Mouse (Mus musculus): ENCODE data around the gene Nudt21. TPM values are rescaled to one million over a fixed set of nuclear protein-coding genes. Genes with fewer than 3 reads are reported as not detected.

Gene Nudt21
- polyA plus RNA-seq, 1 experiment from 2014 or later: 91.3 TPM

- Histone ChIP-seq H3K9me3 (replicated peaks; ENCODE audit: control insufficient read depth, low read length) (no peaks in the 10 kb centered on the region), H3K9ac (ENCODE audit: low read depth, low read length) (no peak overlapping the region), H3K27me3 (ENCODE audit: control insufficient read depth, insufficient read depth, low read length) (no peaks in the 10 kb centered on the region), H3K36me3 (ENCODE audit: control insufficient read depth, insufficient read depth, low read length) (no peaks in the 10 kb centered on the region), H3K4me2 (peak overlapping the region; percentile 83), H3K27ac (ENCODE audit: low read depth, low read length) (no peak overlapping the region), H3K4me1 (ENCODE audit: control insufficient read depth, insufficient read depth, low read length) (peaks cover 19% of the 10 kb centered on the region), H3K4me3 (ENCODE audit: low read depth, low read length) (0 out of 2 replicates have a peak overlapping the region, but pooled peaks have one; percentile 12)
- WGBS (ENCODE audit: insufficient replicate concordance): 58% methylated on average over 2 of the region's 2 CpGs
- no peak for ATAC-seq (replicated peaks; ENCODE audit: insufficient number of reproducible peaks, low FRiP score, low TSS enrichment)
Observed at GRCm38 (mm10) chr8:94010101-94010705, 26.6 kb downstream of the Nudt21 start.

GRCm38 (mm10) chr8:94009243-94009845, 27.5 kb downstream of the Nudt21 start:
- H3K36me3 ChIP-seq (ENCODE audit: control insufficient read depth, insufficient read depth, low read length): no peaks in the 10 kb centered on the region
- H3K4me2 ChIP-seq: no peak overlapping the region; the same call in 1 of the 2 replicates
- WGBS (ENCODE audit: insufficient replicate concordance): 49% methylated on average over 15 of the region's 15 CpGs
- H3K4me1 ChIP-seq (ENCODE audit: control insufficient read depth, insufficient read depth, low read length): peaks cover 19% of the 10 kb centered on the region
- no peaks in the 10 kb centered on the region for H3K9me3 ChIP-seq (replicated peaks; ENCODE audit: control insufficient read depth, low read length)
- no peak overlapping the region for H3K9ac ChIP-seq (ENCODE audit: low read depth, low read length)
- H3K27ac ChIP-seq (ENCODE audit: low read depth, low read length): no peak overlapping the region
- H3K27me3 ChIP-seq (ENCODE audit: control insufficient read depth, insufficient read depth, low read length): no peaks in the 10 kb centered on the region
- ATAC-seq (replicated peaks; ENCODE audit: insufficient number of reproducible peaks, low FRiP score, low TSS enrichment): no peak
- no peak overlapping the region for H3K4me3 ChIP-seq (ENCODE audit: low read depth, low read length)

GRCm38 (mm10) chr8:94004139-94004538, 32.7 kb downstream of the Nudt21 start:
- WGBS (ENCODE audit: insufficient replicate concordance): 88% methylated on average over 9 of the region's 9 CpGs
- no peaks in the 10 kb centered on the region for H3K27me3 ChIP-seq (ENCODE audit: control insufficient read depth, insufficient read depth, low read length)
- ATAC-seq (replicated peaks; ENCODE audit: insufficient number of reproducible peaks, low FRiP score, low TSS enrichment): no peak
- H3K36me3 ChIP-seq (ENCODE audit: control insufficient read depth, insufficient read depth, low read length): peaks cover 13% of the 10 kb centered on the region; the same call in 1 of the 2 replicates
- H3K27ac ChIP-seq (ENCODE audit: low read depth, low read length): no peak overlapping the region
- H3K4me2 ChIP-seq: no peak overlapping the region
- no peak overlapping the region for H3K9ac ChIP-seq (ENCODE audit: low read depth, low read length)
- H3K4me1 ChIP-seq (ENCODE audit: control insufficient read depth, insufficient read depth, low read length): peaks cover 5% of the 10 kb centered on the region
- H3K4me3 ChIP-seq (ENCODE audit: low read depth, low read length): no peak overlapping the region
- H3K9me3 ChIP-seq (replicated peaks; ENCODE audit: control insufficient read depth, low read length): no peaks in the 10 kb centered on the region

DNA sequence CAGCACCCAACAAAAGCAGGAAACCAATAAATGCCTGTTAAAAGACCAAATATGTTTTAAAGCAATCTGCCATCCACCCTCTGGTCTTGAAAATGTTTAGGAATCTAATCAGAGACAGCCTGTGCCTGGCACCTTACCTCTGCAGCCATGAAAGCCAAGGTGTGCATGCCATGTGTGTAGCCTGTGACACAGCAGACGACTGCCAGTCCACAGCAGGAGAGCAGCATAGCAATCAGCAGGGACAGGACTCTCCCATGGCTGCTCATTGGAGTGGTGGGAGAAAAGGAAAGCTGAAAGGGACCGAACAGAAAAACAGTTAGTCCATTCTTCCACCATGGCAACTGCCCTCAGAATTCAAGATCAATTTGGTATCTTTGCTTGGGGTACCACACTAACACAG, 37.9 kb downstream of the Nudt21 start:
- Histone ChIP-seq H3K4me1 (ENCODE audit: control insufficient read depth, insufficient read depth, low read length) (no peaks in the 10 kb centered on the region), H3K4me2 (no peak overlapping the region), H3K36me3 (ENCODE audit: control insufficient read depth, insufficient read depth, low read length) (peaks cover 21% of the 10 kb centered on the region; the same call in 1 of the 2 replicates), H3K27ac (ENCODE audit: low read depth, low read length) (no peak overlapping the region), H3K9ac (ENCODE audit: low read depth, low read length) (no peak overlapping the region), H3K27me3 (ENCODE audit: control insufficient read depth, insufficient read depth, low read length) (no peaks in the 10 kb centered on the region), H3K4me3 (ENCODE audit: low read depth, low read length) (no peak overlapping the region), H3K9me3 (replicated peaks; ENCODE audit: control insufficient read depth, low read length) (no peaks in the 10 kb centered on the region)
- WGBS (ENCODE audit: insufficient replicate concordance): 89% methylated on average over 2 of the region's 2 CpGs
- no peak for ATAC-seq (replicated peaks; ENCODE audit: insufficient number of reproducible peaks, low FRiP score, low TSS enrichment)

DNA sequence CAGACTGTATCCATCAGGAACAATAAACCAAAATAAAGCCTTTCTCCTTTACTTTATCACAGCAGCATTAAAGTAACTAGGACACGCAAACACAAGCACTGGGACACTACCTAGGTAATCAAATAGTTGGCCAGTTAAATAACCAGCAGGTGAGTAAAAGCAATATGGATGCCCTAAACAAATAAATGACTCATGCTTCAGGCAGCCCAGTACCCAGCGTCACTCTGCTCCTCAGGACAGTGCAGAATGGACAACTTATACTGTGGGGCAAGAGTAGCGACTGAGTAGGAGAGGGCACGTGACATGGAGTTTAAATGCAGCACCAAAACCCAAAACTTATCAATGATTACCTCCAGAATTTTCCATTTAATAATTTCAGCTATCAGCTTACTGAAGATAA, 47.1 kb downstream of the Nudt21 start:
- Histone ChIP-seq H3K27ac (ENCODE audit: low read depth, low read length) (no peak overlapping the region), H3K9ac (ENCODE audit: low read depth, low read length) (no peak overlapping the region), H3K4me3 (ENCODE audit: low read depth, low read length) (no peak overlapping the region), H3K9me3 (replicated peaks; ENCODE audit: control insufficient read depth, low read length) (no peaks in the 10 kb centered on the region; the same call in 1 of the 2 replicates), H3K4me1 (ENCODE audit: control insufficient read depth, insufficient read depth, low read length) (no peaks in the 10 kb centered on the region), H3K4me2 (no peak overlapping the region), H3K36me3 (ENCODE audit: control insufficient read depth, insufficient read depth, low read length) (peaks cover 9% of the 10 kb centered on the region; the same call in 1 of the 2 replicates), H3K27me3 (ENCODE audit: control insufficient read depth, insufficient read depth, low read length) (no peaks in the 10 kb centered on the region)
- ATAC-seq (replicated peaks; ENCODE audit: insufficient number of reproducible peaks, low FRiP score, low TSS enrichment): no peak
- WGBS (ENCODE audit: insufficient replicate concordance): 96% methylated on average over 4 of the region's 4 CpGs

GRCm38 (mm10) chr8:93984731-93985130, 52.1 kb downstream of the Nudt21 start:
- no peak overlapping the region for H3K4me2 ChIP-seq
- WGBS (ENCODE audit: insufficient replicate concordance): 88% methylated on average over 3 of the region's 3 CpGs
- H3K4me1 ChIP-seq (ENCODE audit: control insufficient read depth, insufficient read depth, low read length): no peaks in the 10 kb centered on the region
- no peaks in the 10 kb centered on the region for H3K9me3 ChIP-seq (replicated peaks; ENCODE audit: control insufficient read depth, low read length)
- H3K27ac ChIP-seq (ENCODE audit: low read depth, low read length): no peak overlapping the region
- no peak for ATAC-seq (replicated peaks; ENCODE audit: insufficient number of reproducible peaks, low FRiP score, low TSS enrichment)
- no peaks in the 10 kb centered on the region for H3K27me3 ChIP-seq (ENCODE audit: control insufficient read depth, insufficient read depth, low read length)
- no peak overlapping the region for H3K4me3 ChIP-seq (ENCODE audit: low read depth, low read length)
- no peak overlapping the region for H3K9ac ChIP-seq (ENCODE audit: low read depth, low read length)
- peaks cover 25% of the 10 kb centered on the region for H3K36me3 ChIP-seq (ENCODE audit: control insufficient read depth, insufficient read depth, low read length)

DNA sequence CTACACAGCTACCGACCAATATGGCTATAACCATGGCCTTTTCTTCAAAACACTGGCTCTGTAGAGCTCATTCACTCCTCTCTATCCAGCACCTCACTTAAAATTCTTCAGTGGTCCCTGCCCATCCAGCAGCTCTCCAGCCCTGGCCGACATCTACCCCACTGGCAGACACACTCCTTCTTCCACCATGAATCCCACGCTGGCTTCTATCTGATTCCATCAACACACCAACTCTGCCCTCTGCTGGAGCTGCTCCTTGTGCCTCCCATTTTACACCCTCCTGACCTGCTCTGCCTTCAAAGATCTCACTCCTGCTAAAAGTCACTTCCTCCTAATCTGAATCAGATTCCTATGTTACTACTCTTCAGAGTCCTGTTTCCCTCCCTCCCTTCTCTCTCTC, 53.0 kb downstream of the Nudt21 start:
- Histone ChIP-seq H3K9me3 (replicated peaks; ENCODE audit: control insufficient read depth, low read length) (no peaks in the 10 kb centered on the region), H3K4me3 (ENCODE audit: low read depth, low read length) (no peak overlapping the region), H3K9ac (ENCODE audit: low read depth, low read length) (no peak overlapping the region), H3K27ac (ENCODE audit: low read depth, low read length) (no peak overlapping the region), H3K4me2 (no peak overlapping the region), H3K4me1 (ENCODE audit: control insufficient read depth, insufficient read depth, low read length) (no peaks in the 10 kb centered on the region), H3K27me3 (ENCODE audit: control insufficient read depth, insufficient read depth, low read length) (no peaks in the 10 kb centered on the region), H3K36me3 (ENCODE audit: control insufficient read depth, insufficient read depth, low read length) (peaks cover 25% of the 10 kb centered on the region)
- ATAC-seq (replicated peaks; ENCODE audit: insufficient number of reproducible peaks, low FRiP score, low TSS enrichment): no peak
- 77% methylated on average over 3 of the region's 3 CpGs for WGBS (ENCODE audit: insufficient replicate concordance)

DNA sequence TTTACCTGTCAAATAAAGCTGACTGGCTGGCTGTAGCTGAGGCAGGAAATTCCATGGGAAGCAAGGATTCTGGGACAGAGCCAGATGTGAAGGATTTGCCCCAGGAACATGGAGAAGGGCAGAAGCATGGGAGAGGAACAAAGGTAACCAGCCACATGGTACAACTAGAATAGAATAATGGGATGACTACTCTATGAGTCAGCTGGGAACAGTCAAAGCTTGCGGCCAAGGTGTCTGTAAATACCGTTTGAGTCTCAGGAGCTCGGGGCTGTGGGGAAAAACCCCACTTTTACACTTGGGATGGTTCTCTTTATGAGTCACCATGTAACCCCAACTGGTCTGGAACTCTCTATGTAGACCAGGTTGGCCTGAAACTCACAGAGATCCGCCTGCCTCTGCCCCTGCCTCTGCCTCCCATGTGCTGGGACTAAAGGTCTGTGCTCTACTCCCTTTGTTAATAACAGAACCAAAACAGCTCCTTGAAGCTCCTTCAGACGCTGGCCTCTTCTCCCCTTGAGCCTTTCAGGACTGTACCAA, 55.1 kb downstream of the Nudt21 start:
- no peak overlapping the region for H3K9ac ChIP-seq (ENCODE audit: low read depth, low read length)
- peaks cover 33% of the 10 kb centered on the region for H3K36me3 ChIP-seq (ENCODE audit: control insufficient read depth, insufficient read depth, low read length)
- no peak for ATAC-seq (replicated peaks; ENCODE audit: insufficient number of reproducible peaks, low FRiP score, low TSS enrichment)
- no peak overlapping the region for H3K4me2 ChIP-seq
- no peak overlapping the region for H3K27ac ChIP-seq (ENCODE audit: low read depth, low read length)
- no peaks in the 10 kb centered on the region for H3K27me3 ChIP-seq (ENCODE audit: control insufficient read depth, insufficient read depth, low read length)
- no peaks in the 10 kb centered on the region for H3K4me1 ChIP-seq (ENCODE audit: control insufficient read depth, insufficient read depth, low read length)
- H3K4me3 ChIP-seq (ENCODE audit: low read depth, low read length): no peak overlapping the region
- no peaks in the 10 kb centered on the region for H3K9me3 ChIP-seq (replicated peaks; ENCODE audit: control insufficient read depth, low read length)
- WGBS (ENCODE audit: insufficient replicate concordance): 90% methylated on average over 5 of the region's 5 CpGs

Measured in heart, embryonic 11.5 days (tissue).